Mouse (Mus musculus): Measurements from ENCODE around the gene Wbp1.

Wbp1 gene

DNA sequence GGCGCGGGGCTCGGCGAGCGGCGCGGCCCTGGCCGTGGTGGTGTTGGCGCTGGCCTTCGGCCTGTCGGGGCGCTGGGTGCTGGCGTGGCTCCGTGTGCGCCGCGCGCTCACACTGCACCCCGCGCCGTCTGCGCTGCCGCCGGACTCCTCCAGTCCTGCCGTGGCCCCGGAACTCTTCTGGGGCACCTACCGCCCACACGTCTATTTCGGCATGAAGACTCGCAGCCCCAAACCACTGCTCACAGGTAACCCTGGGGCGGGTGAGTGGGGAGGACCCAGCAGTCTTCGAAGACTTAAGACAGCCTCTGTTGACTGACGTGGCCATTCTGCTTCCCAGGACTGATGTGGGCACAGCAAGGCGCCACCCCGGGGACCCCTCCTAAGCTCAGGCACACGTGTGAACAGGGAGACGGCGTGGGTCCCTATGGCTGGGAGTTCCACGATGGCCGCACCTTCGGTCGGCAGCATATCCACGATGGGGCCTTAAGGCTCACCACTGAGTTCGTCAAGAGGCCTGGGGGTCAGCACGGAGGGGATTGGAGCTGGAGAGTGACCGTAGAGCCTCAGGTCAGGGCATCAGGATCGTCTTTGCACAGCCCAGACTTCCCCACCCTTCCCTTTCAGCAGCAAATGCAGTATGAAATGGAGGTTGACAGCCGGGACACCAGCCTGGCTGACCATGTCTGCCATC, 5.5 kb downstream of the Wbp1 start:
- no peak for DNase-seq

DNA sequence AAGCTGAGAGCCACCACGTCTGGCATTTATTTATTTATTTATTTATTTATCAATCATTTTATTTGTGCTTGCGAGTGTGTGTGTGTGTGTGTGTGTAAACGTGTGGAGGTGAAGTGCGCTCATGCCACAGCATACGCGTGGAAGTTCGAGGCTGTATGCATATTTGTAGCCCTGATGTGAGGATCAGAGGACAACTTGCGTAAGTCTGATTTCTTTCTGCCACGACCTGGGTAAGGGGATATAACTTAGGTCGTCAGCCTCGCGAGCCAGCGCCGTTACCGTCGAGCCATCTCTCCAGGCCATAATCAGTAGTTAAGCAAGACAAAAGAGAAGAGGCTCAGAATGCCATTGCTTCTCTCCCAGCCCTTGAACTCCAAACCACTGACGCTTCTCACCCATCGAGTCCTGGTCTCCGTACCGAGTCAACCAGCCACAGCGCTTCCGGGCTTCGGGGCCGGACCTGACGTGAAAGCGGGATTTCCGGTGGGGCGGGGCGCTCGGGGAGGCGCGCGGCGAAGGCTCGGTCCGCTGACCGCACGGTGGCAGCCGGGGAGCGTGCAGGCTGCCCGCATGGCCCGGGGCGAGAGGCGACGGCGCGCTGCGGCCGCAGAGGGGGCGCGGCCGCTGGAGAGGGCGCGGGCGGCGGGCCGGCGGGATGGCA, 6.2 kb downstream of the Wbp1 start, which contains the start of gene Mogs:
Gene Mogs, plus strand, starts transcription at position 486 of the 661 bp plus-strand sequence.
- DNase-seq, result peak; percentile 94

DNA sequence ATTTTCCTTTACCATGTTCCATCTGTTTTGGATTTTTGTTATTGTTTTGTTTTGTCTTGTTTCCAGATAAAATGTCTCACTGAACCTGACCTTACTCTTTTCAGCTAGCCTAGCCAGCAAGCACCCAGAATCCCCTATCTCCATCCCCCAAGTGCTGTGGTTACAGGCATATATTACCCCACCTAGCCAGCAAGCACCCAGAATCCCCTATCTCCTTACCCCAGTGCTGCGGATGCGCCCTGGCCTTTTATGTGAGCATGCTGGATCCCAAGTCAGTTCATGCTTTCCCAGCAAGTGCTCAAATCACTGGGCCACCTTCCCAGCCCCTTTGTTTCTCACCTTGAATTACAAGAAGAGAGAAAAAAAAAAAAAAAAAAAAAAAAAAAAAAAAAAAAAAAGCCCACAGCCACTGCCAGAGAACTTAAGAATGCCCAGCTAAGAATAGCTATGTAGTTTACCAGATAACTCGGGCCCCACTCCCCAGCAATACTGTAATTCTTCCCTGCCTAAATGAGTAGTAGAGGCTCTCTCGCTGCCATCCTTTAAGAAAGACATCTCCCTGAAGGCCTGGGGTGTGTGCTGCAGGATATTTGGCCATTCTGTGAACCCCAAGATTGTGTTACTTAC, 9.7 kb downstream of the Wbp1 start:
- no peak for DNase-seq

DNA sequence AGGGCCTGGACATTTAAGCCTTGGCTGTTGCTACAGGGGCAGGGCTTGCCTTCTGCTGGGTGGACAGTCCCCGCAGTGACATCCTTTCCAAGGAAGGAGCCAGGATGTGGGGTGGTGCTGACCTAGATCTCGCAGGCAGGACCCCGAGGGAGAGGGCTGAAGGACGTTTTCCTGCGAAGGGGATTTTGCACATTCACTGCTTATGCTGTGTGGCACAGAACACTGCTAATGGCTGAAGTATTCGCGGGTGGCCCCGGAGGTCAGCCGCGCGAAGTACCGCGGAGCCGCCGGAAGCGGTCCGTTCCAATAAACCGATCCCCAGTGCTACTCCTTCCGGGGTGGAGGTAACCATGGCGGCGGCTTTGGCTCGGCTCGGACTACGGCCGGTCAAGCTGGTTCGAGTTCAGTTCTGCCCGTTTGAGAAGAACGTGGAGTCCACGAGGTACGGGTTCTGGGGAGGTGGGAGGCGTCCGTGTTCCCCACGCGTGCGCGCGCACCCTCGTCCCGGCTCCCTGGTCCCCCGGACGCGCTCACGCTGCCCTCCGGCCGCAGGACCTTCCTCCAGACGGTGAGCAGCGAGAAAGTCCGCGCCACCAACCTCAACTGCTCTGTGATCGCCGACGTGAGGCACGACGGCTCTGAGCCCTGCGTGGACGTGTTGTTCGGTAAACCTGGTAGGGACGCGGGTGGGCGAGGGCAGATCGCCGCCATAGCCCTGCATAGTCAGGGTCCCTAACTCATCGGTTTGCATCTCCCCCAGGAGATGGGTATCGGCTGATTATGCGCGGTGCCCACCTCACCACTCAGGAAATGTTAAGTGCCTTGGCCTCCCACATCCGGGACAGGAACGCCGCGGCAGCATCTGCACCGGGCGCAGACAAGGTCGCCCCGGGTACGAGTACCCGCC, 12.3 kb downstream of the Wbp1 start, which contains the start of gene Mrpl53:
Gene Mrpl53, plus strand, starts transcription at position 279 of the 907 bp plus-strand sequence.
- peak; percentile 77 for DNase-seq

DNA sequence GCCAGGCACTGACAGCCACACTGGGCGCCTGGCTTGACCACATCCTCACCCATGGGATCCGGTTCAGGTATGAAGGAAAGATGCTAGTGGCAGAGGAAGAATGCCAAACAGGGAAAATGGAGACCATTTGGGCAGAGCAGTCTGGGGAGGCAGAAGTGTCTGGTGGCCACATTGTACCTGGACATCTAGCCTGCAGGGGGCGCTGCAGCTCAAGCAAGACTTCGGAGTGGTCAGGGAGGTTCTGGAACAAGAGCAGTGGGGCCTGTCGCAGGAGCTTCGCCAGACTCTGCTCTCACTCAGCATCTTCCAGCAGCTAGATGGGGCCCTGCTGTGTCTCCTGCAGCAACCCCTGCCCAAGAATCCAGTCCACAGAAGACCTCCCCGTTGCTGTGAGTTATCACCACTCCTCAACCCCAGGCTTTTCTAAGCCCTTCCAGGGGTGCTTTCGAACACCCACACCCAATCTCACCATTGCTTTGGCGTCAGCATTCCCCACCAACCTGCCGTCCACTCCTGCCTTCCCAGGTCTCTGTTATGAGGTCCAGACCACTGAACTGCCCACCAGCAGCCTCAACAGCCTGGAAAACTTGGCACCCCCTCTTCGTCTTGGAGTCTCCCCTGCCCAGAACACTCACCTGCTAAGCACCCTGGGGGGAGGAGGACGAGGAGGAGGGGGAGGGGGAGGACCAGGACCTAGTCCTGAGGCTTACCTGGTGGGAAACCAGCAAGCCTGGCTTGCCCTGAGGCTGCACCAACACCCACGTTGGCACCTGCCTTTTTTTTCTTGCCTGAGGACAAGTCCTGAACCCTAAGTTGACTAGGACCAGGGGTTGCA, 13.6 kb downstream of the Wbp1 start:
- DNase-seq, result peak; percentile 85

DNA sequence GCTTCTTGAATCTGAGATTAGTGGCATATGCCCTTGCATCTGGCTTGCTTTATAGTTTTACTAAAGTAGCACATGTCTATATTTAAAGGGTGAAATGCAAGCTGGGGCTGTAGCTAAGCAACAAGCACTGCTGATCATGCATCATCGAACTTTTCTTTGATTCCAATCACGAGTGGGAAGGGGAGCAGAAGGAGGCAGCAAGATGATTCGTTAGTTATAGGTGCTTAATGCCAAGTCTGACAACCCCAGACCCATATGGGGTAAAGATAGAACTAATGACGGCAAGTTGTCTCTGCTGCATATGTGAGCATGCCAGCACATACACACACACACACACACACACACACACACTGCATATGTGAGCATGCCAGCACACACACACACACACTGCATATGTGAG, 17.2 kb downstream of the Wbp1 start:
- DNase-seq, result no peak

DNA sequence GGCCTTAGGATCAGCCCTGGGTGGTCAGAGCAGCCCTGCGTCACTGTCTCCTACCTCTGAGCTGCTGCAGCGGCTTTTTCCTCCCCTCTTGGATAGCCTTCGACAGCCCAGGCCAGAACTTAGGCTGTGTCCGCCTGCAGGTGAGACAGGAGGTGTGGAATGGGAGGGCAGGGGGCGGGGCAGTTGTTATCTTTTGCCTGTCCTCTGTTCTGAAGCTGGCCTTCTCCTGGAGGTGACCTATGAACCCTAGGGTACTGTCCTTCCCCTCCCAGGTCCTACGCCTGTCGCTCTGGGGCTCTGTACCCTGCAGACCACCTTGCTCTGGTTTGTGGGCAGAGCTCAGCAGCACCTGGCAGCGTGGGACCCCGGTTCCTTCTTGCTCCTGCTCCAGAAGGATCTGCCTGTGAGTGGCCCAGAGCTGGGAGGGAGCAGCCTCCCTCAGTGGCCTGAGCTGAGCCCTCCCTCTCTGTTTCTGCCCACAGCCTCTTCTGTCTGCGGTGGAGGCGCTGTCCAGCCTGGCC, 18.2 kb downstream of the Wbp1 start:
- DNase-seq, result no peak

DNA sequence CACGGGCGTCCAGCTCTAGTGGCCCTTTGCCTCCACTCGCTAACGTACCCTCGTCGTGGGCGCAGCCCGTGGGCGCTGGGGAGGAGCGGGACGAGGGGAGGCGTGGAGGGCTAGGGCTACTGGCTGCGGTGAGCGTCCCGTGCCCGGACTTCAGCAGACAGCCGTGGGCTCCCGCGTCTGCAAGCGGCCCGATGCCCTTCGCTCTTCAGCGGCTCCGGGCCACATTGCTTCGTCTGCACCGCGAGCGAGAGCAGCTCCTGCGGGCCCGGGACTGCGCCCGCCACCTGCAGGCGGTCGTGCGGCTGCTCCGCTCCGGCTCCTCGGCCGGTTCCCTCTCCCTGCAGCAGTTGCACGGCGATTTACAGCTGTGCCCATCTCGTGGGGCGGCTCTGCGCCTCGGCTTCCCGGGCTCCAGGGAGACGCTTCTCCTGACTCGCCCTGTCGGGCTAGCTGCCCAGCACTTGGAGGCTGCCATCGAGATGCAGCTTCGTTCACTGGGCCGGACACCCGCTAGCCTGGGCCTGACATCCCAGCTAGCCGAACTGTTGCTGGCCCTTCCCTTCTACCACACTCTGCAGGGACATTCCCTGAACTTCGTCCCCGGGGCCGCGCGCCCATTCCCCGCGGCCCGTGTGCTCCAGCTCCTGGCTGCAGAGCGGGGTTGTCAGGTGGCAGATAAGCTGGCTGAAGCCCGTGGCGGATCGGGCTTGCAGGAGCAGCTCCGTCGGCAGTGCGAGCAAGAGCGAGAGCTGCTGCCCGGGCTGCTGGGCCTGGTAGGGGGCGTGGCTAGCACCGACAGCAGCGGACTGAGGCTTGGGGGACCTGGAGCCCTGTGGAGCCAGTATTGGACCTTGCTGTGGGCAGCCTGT, 19.4 kb downstream of the Wbp1 start:
- DNase-seq, result peak; percentile 64

DNA sequence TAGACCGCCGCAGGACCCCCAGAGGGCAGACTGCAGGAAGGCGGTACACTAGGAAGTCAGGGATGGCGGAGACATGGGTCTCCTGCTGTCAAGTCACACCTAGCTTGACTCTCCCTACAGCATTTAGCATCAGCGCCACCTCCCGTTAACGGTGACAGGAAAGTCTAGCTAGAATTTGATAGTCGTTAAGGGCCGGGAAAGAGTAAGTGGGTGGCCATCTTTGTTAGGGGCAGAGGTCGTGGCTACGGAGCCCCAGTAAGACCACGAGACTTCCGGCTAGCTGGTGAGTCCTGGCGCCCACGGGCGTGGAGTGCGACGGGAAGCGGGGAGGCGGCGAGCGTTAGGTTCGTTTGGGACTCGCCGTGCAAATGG, 20.1 kb downstream of the Wbp1 start, which contains the start of the genes Ccdc142 and Gm42688:
Gene Ccdc142, plus strand, starts transcription at position 286 of the 372 bp plus-strand sequence.
Gene Gm42688, plus strand, starts transcription at position 302 of the 372 bp plus-strand sequence.
- DNase-seq, result peak; percentile 83

DNA sequence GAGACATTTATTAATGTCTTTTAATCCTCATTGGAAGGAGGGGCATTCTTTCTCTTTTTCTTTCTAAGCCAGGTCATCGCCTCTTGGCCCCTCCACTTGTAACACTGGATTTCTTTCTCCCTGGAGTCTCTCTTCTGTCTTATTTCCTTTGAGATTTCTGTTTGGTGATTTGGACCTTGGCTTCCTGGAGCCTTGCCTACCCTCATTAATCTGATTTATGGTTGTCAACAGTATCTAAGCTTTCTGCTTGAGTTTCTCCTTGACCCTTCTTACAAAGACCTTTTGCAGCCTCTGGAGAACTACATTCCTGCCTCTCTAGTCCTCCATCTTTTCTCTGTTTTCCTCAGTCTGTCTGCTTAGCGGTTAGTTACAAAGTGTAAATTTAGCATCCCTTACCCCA, 22.9 kb downstream of the Wbp1 start:
- DNase-seq, result no peak

DNA sequence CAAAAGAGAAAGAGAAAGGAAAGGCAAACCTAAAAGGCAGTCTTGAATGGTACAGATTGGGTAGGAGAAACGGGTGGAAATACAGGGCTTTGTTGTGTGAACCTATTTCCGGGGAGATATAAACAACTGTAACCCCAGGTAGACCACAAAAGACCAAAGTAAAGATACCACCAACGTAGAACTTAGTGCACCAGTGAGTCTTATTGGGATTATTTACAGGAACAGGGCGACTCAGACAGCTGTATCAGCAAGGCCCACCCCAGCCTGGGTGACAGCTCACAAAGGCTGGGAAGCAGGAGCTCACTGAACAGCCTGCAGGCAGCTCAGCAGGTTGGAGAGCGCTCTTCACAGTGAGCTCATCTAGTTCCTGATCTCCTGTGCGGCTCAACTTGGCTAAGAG, 25.4 kb downstream of the Wbp1 start:
- DNase-seq, result no peak

DNA sequence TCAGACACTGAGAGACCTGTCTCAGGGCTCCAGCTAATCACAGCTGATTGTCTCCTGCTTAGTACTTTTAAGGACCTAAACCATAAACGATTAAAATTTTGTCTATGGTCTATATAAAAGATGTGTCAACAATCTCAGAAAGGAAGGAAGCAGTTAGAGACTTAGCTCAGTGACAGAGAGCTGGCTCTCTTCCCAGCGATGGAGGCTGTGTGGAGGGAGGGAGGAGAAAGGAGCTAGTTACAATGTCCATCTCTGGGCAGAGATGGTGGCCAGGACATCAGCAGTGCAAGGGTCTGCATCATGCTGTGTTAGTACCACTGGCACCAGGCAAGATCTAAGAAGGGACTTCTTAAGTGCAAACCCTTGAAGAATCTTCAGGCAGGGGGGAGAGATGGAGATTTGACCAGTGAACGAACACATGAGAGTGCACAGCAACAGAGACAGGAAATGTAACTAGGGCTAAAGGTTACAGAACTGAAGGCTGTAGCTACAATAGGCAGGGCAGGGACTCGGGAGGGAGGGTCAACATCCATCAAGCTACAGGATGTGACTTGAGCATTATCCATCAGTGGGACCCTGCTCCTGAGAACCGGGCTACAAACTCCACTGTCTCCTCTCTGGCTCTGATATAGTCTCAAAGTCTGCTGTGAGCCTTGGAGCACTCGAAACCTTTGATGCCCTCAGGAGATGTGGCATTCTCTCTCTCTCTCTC, 28.8 kb downstream of the Wbp1 start:
- DNase-seq, result no peak

DNA sequence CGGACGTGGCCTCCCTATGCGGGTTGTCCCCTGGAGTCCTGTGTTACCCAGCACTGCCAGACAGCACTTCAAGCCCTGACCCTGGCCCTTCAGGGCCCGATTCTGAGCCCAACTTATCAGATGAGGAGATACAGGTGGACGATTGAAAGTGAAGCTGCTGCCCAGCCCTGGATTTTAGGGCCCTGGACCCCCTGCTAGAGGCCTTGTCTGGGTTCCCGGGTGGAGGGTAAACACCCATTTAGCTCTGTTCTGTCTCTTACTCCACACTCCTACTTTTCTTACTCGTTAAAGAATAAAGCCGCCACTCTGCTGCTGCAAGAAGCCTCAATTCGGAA, 33.5 kb downstream of the Wbp1 start:
- no peak for DNase-seq

DNA sequence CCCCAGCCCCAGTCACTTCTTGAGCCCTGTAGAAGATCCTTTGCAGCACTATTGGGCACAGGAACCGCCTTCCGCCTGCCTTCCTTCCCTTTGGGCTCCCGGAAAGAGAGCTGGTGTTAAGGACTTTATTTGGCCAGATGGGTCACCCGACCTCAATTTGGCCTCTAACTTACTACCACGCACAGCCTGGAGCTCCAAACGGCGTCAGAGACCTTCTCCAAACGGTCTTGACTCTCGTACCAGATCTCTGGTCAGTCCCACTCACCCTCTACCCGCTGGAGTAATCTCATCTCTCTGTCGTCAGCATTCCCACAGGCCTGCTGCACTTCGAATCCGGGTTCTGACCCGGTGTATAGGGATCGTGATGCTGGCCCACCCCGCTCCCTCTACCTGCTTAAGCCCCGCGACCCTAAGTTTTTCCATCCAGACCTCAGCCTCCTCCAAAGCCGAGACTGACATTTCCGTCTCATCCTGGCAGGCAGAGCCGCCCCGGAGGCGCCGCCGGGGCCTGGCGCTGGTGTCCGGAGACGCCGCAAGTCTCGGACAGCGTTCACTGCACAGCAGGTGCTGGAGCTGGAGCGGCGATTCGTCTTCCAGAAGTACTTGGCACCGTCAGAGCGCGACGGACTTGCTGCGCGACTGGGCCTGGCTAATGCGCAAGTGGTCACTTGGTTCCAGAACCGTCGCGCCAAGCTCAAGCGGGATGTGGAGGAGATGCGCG, 34.0 kb downstream of the Wbp1 start:
- no peak for DNase-seq

DNA sequence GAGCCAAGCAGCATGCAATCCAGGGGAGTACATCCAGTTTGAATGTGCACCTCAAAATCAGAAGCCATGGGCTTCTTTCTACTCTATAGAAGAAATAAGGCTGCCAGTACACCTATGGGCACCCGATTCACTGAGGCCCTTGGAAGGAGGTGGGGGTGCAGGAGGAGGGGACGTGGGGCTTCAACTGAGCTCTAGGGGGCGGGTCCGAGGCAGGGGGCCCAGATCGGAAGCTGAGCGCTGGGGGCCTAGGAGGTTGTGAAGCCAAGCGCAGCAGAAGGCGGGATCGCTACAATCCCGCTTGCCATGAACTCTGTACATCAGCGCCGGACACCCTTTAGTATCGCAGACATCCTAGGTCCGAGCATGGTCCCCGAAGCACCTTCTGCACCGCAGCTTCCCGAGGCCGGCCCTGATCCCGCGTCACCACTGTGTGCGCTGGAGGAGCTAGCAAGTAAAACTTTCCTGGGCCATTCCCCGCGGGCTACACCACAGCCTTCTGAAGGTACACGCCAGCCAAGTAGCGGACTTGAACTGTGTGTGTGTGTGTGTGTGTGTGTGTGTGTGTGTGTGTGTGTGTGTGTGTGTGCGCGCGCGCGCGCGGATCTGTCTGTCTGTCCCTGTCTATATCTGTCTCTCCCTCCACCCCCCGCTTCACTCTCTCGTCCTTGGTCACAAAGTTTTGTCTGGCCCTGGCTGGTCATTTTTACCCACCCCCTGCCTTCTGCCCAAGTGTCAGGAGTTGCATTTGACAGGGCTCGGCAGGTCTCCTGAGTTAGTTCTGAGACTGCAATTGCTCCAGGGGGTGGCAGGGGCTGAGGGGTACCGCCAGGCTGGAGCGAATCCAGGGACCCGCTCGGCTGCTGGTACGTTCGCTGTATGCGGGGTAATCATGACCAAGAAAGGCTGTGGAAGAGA, 35.0 kb downstream of the Wbp1 start, which contains the start of gene Lbx2:
Gene Lbx2, plus strand, starts transcription at position 247 of the 915 bp plus-strand sequence.
- no peak for DNase-seq

DNA sequence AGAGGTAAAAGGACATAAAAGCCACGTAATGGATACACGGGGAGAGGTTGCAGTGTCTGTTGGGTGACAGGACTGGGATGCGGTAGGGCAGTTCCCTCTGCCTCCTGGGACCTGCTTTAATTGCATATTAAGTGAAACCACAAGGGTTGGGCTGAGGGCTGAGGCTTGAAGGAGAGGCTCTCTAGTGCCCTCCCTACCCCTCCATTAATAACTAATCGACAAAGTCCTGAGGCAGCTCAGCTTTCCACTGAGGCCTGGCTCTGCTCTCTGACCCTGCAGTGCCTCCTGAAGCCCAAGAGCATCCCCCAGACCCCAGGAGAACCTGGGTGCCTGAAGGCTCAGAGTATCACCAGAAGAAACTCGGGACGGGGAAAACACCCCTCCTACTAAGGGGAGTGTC, 36.9 kb downstream of the Wbp1 start:
- no peak for DNase-seq

DNA sequence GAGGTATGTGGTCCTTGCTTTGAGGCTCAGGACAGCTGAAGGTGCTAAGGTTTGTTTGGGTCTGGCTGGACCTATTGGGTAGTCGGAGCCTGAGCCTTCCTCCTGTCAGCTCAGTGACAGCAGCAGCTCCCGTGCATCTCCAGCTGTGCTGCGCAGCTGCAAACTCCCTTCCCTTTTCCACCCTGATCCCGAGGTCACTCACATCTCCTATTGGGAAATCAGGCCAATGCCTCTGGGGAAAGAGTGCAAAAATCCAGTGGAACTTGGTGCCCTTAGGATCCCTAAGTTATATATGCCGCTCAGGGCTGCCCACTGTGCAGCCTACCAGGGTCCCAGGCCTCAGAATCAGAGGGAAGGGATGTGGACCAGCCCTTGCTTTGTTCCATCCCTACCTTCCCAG, 37.9 kb downstream of the Wbp1 start:
- DNase-seq, result no peak

DNA sequence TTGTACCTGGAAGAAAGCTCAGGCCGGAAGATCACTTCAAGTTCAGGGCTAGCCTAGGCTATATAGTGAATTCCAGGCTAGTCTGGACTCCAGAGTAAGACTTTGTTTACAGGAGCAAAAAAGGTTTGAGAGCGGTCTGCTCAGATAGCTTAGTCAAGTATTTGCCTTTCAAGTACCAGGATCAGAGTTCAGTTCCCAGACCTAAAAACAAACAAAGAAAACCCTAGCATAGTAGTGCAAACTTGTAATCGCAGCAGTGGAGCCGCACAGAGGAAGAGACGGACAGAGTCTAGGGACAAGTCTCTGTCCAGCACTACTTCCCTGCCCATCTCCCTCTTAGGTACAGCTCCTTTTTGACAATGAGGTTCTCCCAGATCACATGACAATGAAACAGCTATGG, 41.1 kb downstream of the Wbp1 start:
- no peak for DNase-seq

Measured in right cerebral cortex, postnatal 14 days (tissue).